ENCODE assay signal across 9 mouse cellular contexts in the genomic region with DNA sequence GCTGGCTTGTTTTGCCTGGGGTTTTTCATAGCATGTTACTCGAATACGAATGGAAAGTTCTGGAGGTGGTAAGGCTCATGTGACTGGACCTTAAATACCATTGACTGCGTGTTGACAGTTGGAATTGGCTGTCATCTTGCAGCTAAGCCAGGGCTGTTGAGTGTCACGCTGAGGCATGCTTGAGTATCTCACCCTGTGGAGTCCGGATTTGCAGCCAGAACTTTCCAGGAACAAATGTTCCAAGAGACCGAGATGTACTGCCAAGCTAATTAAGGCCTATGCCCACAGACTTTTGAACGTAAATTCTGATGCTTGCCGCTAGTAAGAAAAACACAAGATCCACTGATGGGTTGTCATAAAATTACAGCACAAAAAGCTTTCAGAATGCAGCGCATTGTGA.
DNase-seq lines count a peak whose midpoint lies in the region; ATAC-seq and TF ChIP-seq lines count a peak whose summit lies in the region.
"Had no signal": no experiment of that assay in that cellular context is flagged by ENCODE, and none has a peak within 500 bp of the region (broad histone marks: within the 10 kb centered on the region; RNA-seq: fewer than 3 reads in every experiment).

No protein-coding gene starts in this region.

- no peak for ATAC-seq in hindbrain, postnatal 0 days

- no peaks in the 10 kb centered on the region for H3K4me1 ChIP-seq in hindbrain, postnatal 0 days (ENCODE audit: insufficient read depth, low read length)
- H3K4me1 ChIP-seq in hindbrain, embryonic 10.5 days (replicated peaks) = no peaks in the 10 kb centered on the region

- no peaks in the 10 kb centered on the region for H3K36me3 ChIP-seq in hindbrain, postnatal 0 days (ENCODE audit: insufficient read depth, low read length)
- no peaks in the 10 kb centered on the region for H3K36me3 ChIP-seq in hindbrain, embryonic 10.5 days

- no peak overlapping the region for H3K4me2 ChIP-seq in hindbrain, postnatal 0 days (ENCODE audit: low read depth, low read length)

- no peak for TF ChIP-seq CTCF in hindbrain, postnatal 0 days (IDR thresholded peaks at IDR 0.05; ENCODE audit: low read depth)

- intact Hi-C loops in left cerebral cortex, postnatal 4 days (cut with DNase I) = loop anchor here (5.0 kb wide), 1 partner anchor 134 kb away; no protein-coding TSS in a partner anchor

- WGBS in hindbrain, postnatal 0 days = 59% methylated on average over 9 of the region's 9 CpGs
- 85% methylated on average over 9 of the region's 9 CpGs for WGBS in hindbrain, embryonic 10.5 days

- no peaks in the 10 kb centered on the region for H3K27me3 ChIP-seq in hindbrain, postnatal 0 days (ENCODE audit: insufficient read depth, low read length)
- no peaks in the 10 kb centered on the region for H3K27me3 ChIP-seq in hindbrain, embryonic 10.5 days (ENCODE audit: insufficient read depth, poor library complexity, severe bottlenecking)

- H3K27ac ChIP-seq in hindbrain, postnatal 0 days = no peak overlapping the region
- no peak overlapping the region for H3K27ac ChIP-seq in hindbrain, embryonic 10.5 days
- H3K27ac ChIP-seq: kidney, postnatal 0 days had no signal

- no peak overlapping the region for H3K4me3 ChIP-seq in hindbrain, postnatal 0 days (ENCODE audit: low read length)
- no peak overlapping the region for H3K4me3 ChIP-seq in hindbrain, embryonic 10.5 days

- no peaks in the 10 kb centered on the region for H3K9me3 ChIP-seq in hindbrain, postnatal 0 days (ENCODE audit: low read length)
- H3K9me3 ChIP-seq in hindbrain, embryonic 10.5 days = no peaks in the 10 kb centered on the region

- no peak overlapping the region for H3K9ac ChIP-seq in hindbrain, postnatal 0 days (replicated peaks; ENCODE audit: low read length)

- peak; percentile 21 for DNase-seq in hindbrain, postnatal 0 days (ENCODE audit: low spot score)
- no peak for DNase-seq in hindbrain, embryonic 10.5 days (ENCODE audit: low spot score)
- peak; percentile 70 to 87 for DNase-seq in heart, adult 18-20 months
- DNase-seq in layer of hippocampus, adult 11-12 months (ENCODE audit: low spot score) = peak; percentile 41
- peak; percentile 15 for DNase-seq in left cerebral cortex, postnatal 4 days
- DNase-seq in thymus, adult 18-20 months = no peak
- no peak for DNase-seq in spleen, adult 18-20 months
- no peak for DNase-seq in adrenal gland, postnatal 10 days

Comparison
In these comparisons a context has a peak if more than half of its experiments do, and no peak if none do; other contexts are left out.
1. DNase-seq: peak in hindbrain, postnatal 0 days (single experiment), heart, adult 18-20 months (2 of 2), layer of hippocampus, adult 11-12 months (single experiment) and left cerebral cortex, postnatal 4 days (single experiment); none in hindbrain, embryonic 10.5 days (single experiment), thymus, adult 18-20 months (0 of 2), spleen, adult 18-20 months (0 of 2) and adrenal gland, postnatal 10 days (single experiment).